Mouse (Mus musculus) limb, embryonic 14.5 days (tissue): ENCODE results near the gene Ctnnal1. TPM values are rescaled to one million over a fixed set of nuclear protein-coding genes. Genes with fewer than 3 reads are reported as not detected.

Source experiments
- ATAC-seq: fragments of 200-750 bp; cut with Nextera tagmentation; 2 replicates; pipeline ENCODE4 v1.8.0; 2017; ENCODE audit warnings: low read depth, moderate number of reproducible peaks, moderate TSS enrichment; ENCODE audit not compliant: low FRiP score
- DNase-seq: peaks from one replicate; pipeline ENCODE4 v3.0.0-alpha.2; 2015; ENCODE audit warnings: low spot score
- H3K27ac ChIP-seq: fragments of 300-500 bp; sonication (generic); replicated peaks from 2 replicates; pipeline ENCODE4 v1.5.1; 2014; ENCODE audit warnings: low read depth, mild to moderate bottlenecking, low read length, moderate library complexity, mixed read lengths
- H3K27me3 ChIP-seq: fragments of 300-500 bp; sonication (generic); 2 replicates; pipeline ENCODE4 v1.6.1; 2014; ENCODE audit warnings: low read length, mixed read lengths; ENCODE audit not compliant: control insufficient read depth, insufficient read depth
- H3K36me3 ChIP-seq: fragments of 300-500 bp; sonication (generic); 2 replicates; pipeline ENCODE4 v1.6.1; 2014; ENCODE audit warnings: mild to moderate bottlenecking, low read length, moderate library complexity, mixed read lengths; ENCODE audit not compliant: control insufficient read depth, insufficient read depth
- H3K4me1 ChIP-seq: fragments of 300-500 bp; sonication (generic); 2 replicates; pipeline ENCODE4 v1.6.1; 2014; ENCODE audit warnings: antibody characterized with exemption, low read length, mixed read lengths; ENCODE audit not compliant: control insufficient read depth, insufficient read depth
- H3K4me2 ChIP-seq: fragments of 300-500 bp; sonication (generic); replicated peaks from 2 replicates; pipeline ENCODE4 v1.6.1; 2014; ENCODE audit warnings: low read depth, mild to moderate bottlenecking, low read length, moderate library complexity; ENCODE audit not compliant: severe bottlenecking
- H3K4me3 ChIP-seq: fragments of 300-500 bp; sonication (generic); replicated peaks from 2 replicates; pipeline ENCODE4 v1.5.1; 2014; ENCODE audit warnings: low read length
- H3K9ac ChIP-seq: fragments of 300-500 bp; sonication (generic); 2 replicates; pipeline ENCODE4 v1.6.1; 2014; ENCODE audit warnings: mild to moderate bottlenecking, low read depth, low read length, moderate library complexity; ENCODE audit not compliant: severe bottlenecking
- H3K9me3 ChIP-seq: fragments of 300-500 bp; sonication (generic); 2 replicates; pipeline ENCODE4 v1.6.1; 2016; ENCODE audit warnings: low read length; ENCODE audit not compliant: control insufficient read depth
- POLR2A ChIP-seq: fragments of 200-500 bp; IDR thresholded peaks from 2 replicates; pipeline ENCODE4 v1.8.0; 2012; ENCODE audit warnings: inconsistent platforms, mild to moderate bottlenecking, moderate library complexity, borderline replicate concordance; ENCODE audit not compliant: insufficient read depth, insufficient read length; ENCODE audit errors: extremely low read depth
- WGBS: fragments of 180-500 bp; shearing (Covaris S2); extraction: QIAGEN DNeasy Blood & Tissue Kit; methylation state at CpG from one replicate; pipeline ENCODE4 v1.1.7; 2014; 5-methylcytosine and 5-hydroxymethylcytosine counted together
- polyA plus RNA-seq, 2 experiments: library from polyadenylated mRNA; depleted of rRNA in 1 of 2; stranded (reverse) in 1 of 2; unstranded in 1 of 2; fragments of >200 nt; fragmentation: Nextera tagmentation in 1 of 2; extraction: Ambion mirVana in 1 of 2; gene quantifications; 2 replicates each; pipeline versions ENCODE4 v1.2.1 to v1.2.3; 2012 to 2014

Ctnnal1 gene
- polyA plus RNA-seq, 2 experiments = 25.8 to 28.4 TPM

- Histone ChIP-seq H3K4me3 (no peak overlapping the region), H3K36me3 (peaks cover 13% of the 10 kb centered on the region), H3K9me3 (peaks cover 5% of the 10 kb centered on the region; the same call in 1 of the 2 replicates), H3K27ac (no peak overlapping the region), H3K4me1 (0 out of 2 replicates have a peak, but pooled peaks cover 3% of the 10 kb centered on the region), H3K4me2 (no peak overlapping the region), H3K9ac (no peak overlapping the region), H3K27me3 (no peaks in the 10 kb centered on the region)
- DNase-seq (no peak), ATAC-seq (no peak)
- 89% methylated on average over 3 of the region's 3 CpGs for WGBS
- no peak for TF ChIP-seq POLR2A
These were observed 17.6 kb downstream of the Ctnnal1 start for GRCm38 (mm10) chr4:56847400-56847799.

GRCm38 (mm10) chr4:56845896-56846533 lies 19.0 kb downstream of the Ctnnal1 start:
- Histone ChIP-seq H3K36me3 (peaks cover 14% of the 10 kb centered on the region), H3K4me1 (0 out of 2 replicates have a peak, but pooled peaks cover 3% of the 10 kb centered on the region), H3K27ac (no peak overlapping the region), H3K4me3 (no peak overlapping the region), H3K27me3 (no peaks in the 10 kb centered on the region), H3K4me2 (no peak overlapping the region), H3K9ac (no peak overlapping the region), H3K9me3 (peaks cover 5% of the 10 kb centered on the region; the same call in 1 of the 2 replicates)
- DNase-seq (no peak), ATAC-seq (no peak)
- 60% methylated on average over 11 of the region's 12 CpGs for WGBS
- no peak for TF ChIP-seq POLR2A

GRCm38 (mm10) chr4:56844911-56845310 lies 20.1 kb downstream of the Ctnnal1 start:
- ATAC-seq = no peak
- TF ChIP-seq POLR2A = no peak
- Histone ChIP-seq H3K9me3 (peaks cover 5% of the 10 kb centered on the region; the same call in 1 of the 2 replicates), H3K9ac (no peak overlapping the region), H3K36me3 (peaks cover 22% of the 10 kb centered on the region), H3K4me1 (no peaks in the 10 kb centered on the region), H3K27ac (no peak overlapping the region), H3K4me3 (no peak overlapping the region), H3K4me2 (no peak overlapping the region), H3K27me3 (no peaks in the 10 kb centered on the region)
- 90% methylated on average over 4 of the region's 4 CpGs for WGBS
- no peak for DNase-seq

DNA sequence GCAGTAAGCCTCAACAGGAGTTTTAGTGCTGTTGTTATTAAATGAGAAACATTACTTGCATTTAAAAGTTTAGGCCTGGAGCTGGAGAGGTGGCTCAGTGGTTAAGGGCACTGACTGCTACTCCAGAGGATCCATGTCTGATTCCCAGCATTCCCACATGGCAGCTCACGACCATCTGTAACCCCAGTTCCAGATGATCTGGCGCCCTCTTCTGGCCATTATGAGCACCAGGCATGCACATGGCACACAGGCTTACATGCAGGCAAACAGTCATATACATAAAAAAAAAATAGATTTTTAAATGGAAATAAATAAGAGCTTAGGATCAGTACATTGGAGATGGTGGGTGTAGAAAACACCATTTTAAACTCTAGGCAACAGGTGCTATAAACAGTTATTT lies 21.0 kb downstream of the Ctnnal1 start:
- no peak for TF ChIP-seq POLR2A
- Histone ChIP-seq H3K9me3 (peaks cover 5% of the 10 kb centered on the region; the same call in 1 of the 2 replicates), H3K4me2 (no peak overlapping the region), H3K9ac (no peak overlapping the region), H3K4me1 (no peaks in the 10 kb centered on the region), H3K27ac (no peak overlapping the region), H3K4me3 (no peak overlapping the region), H3K27me3 (no peaks in the 10 kb centered on the region), H3K36me3 (peaks cover 26% of the 10 kb centered on the region)
- 86% methylated on average over 2 of the region's 2 CpGs for WGBS
- no peak for ATAC-seq
- DNase-seq = no peak

- Histone ChIP-seq H3K4me3 (no peak overlapping the region), H3K9me3 (peaks cover 5% of the 10 kb centered on the region; the same call in 1 of the 2 replicates), H3K36me3 (peaks cover 39% of the 10 kb centered on the region), H3K27ac (no peak overlapping the region), H3K27me3 (no peaks in the 10 kb centered on the region), H3K9ac (no peak overlapping the region), H3K4me1 (no peaks in the 10 kb centered on the region), H3K4me2 (no peak overlapping the region)
- DNase-seq (no peak), ATAC-seq (no peak)
- no peak for TF ChIP-seq POLR2A
- 79% methylated on average over 7 of the region's 7 CpGs for WGBS
These were observed 22.5 kb downstream of the Ctnnal1 start for GRCm38 (mm10) chr4:56842501-56842900.
